Comparison of ENCODE assay signal across 22 mouse cellular contexts in genomic region chr16:96600791-96601190, GRCm38 (mm10).
"Had no signal": no experiment of that assay in that cellular context is flagged by ENCODE, and none has a peak within 500 bp of the region (broad histone marks: within the 10 kb centered on the region; RNA-seq: fewer than 3 reads in every experiment).

No protein-coding gene starts in this region.

- H3K9me3 ChIP-seq: limb, embryonic 10.5 days; limb, embryonic 13.5 days; liver, embryonic 12.5 days; liver, embryonic 15.5 days; lung, embryonic 15.5 days; midbrain, embryonic 10.5 days; midbrain, embryonic 13.5 days; neural tube, embryonic 13.5 days; stomach, embryonic 15.5 days had no signal

- H3K27me3 ChIP-seq: limb, embryonic 13.5 days; liver, embryonic 12.5 days; liver, embryonic 15.5 days; lung, embryonic 15.5 days; megakaryocyte, embryonic 14.5 days; midbrain, embryonic 13.5 days; neural tube, embryonic 13.5 days; stomach, embryonic 15.5 days had no signal

- H3K36me3 ChIP-seq: limb, embryonic 10.5 days; limb, embryonic 13.5 days; liver, embryonic 12.5 days; liver, embryonic 15.5 days; lung, embryonic 15.5 days; midbrain, embryonic 10.5 days; midbrain, embryonic 13.5 days; neural tube, embryonic 13.5 days; stomach, embryonic 15.5 days had no signal

- H3K27ac ChIP-seq: layer of hippocampus, adult 2 months; limb, embryonic 10.5 days; limb, embryonic 13.5 days; liver, embryonic 12.5 days; liver, embryonic 15.5 days; lung, embryonic 15.5 days; midbrain, embryonic 10.5 days; midbrain, embryonic 13.5 days; neural tube, embryonic 13.5 days; stomach, embryonic 15.5 days had no signal

- H3K4me3 ChIP-seq: layer of hippocampus, adult 2 months; limb, embryonic 10.5 days; limb, embryonic 13.5 days; liver, embryonic 12.5 days; liver, embryonic 15.5 days; lung, embryonic 15.5 days; megakaryocyte, embryonic 14.5 days; midbrain, embryonic 10.5 days; midbrain, embryonic 13.5 days; myocyte; neural tube, embryonic 13.5 days; stomach, embryonic 15.5 days had no signal

- H3K4me2 ChIP-seq: limb, embryonic 13.5 days; liver, embryonic 12.5 days; liver, embryonic 15.5 days; lung, embryonic 15.5 days; midbrain, embryonic 13.5 days; neural tube, embryonic 13.5 days; stomach, embryonic 15.5 days had no signal

- DNase-seq: layer of hippocampus, adult 9-11 months; liver; lung, adult 18-20 months; lung, postnatal 10 days; lung, postnatal 36 days; retina, postnatal 1 day; right cerebral cortex, postnatal 25 days; spleen, adult 18-20 months; thymus, postnatal 36 days had no signal

- H3K4me1 ChIP-seq: limb, embryonic 10.5 days; limb, embryonic 13.5 days; liver, embryonic 12.5 days; liver, embryonic 15.5 days; lung, embryonic 15.5 days; megakaryocyte, embryonic 14.5 days; midbrain, embryonic 10.5 days; midbrain, embryonic 13.5 days; neural tube, embryonic 13.5 days; stomach, embryonic 15.5 days had no signal

- ATAC-seq: liver, embryonic 12.5 days; midbrain, embryonic 13.5 days; midbrain, embryonic 16.5 days had no signal

- H3K9ac ChIP-seq: limb, embryonic 13.5 days; liver, embryonic 12.5 days; liver, embryonic 15.5 days; lung, embryonic 15.5 days; midbrain, embryonic 13.5 days; neural tube, embryonic 13.5 days; stomach, embryonic 15.5 days had no signal
